Mouse (Mus musculus) heart, adult 2 months (tissue): ENCODE results near the gene Dip2c.

Source experiments
- EP300 ChIP-seq: fragments of 200-500 bp; IDR thresholded peaks from 2 replicates; pipeline ENCODE4 v1.6.1; 2011; ENCODE audit warnings: low read depth, low read length, control low read depth; ENCODE audit not compliant: insufficient read depth
- POLR2A ChIP-seq: fragments of 200-500 bp; IDR thresholded peaks from 2 replicates; pipeline ENCODE4 v1.6.1; 2011; ENCODE audit warnings: mild to moderate bottlenecking, low read depth, low read length, control low read depth; ENCODE audit not compliant: insufficient read depth

DNA sequence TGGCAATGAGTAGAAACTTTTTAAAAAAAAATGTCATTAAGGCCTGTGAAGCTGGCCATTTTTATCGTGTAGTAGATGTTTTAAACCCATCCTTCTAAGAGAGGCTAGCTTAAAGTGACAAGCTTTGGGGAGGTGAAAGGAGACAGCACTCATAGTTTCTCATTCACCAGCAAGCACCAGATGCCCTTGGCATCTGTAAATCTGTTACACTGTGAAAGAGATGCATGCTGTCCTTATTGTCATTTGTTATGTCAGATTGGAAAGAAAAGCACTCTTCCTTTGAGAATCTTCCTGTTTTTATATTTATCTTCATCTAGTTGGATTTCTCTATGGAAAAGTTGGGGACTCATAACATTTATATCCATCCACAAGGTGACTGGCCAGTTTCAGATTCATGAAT is 119.0 kb downstream of the Dip2c start:
- TF ChIP-seq POLR2A, result no peak
- no peak for TF ChIP-seq EP300
